Mouse (Mus musculus) spleen, postnatal 10 days (tissue): ENCODE results near the gene Gm3233.
"Not testable (repeated sequence)": the region's sequence is repeated elsewhere in the genome, so short reads cannot be mapped to it uniquely, and the experiment has no call there.

Experiments
- DNase-seq, 2 experiments: peaks; one replicate each; pipeline ENCODE4 v3.0.0; 2021 to 2022; ENCODE audit warnings: low spot score in 2 of 2

The Gm3233 gene

GRCm38 (mm10) chr10:77759582-77759981 lies at the start of gene Gm3233:
Gene Gm3233 (minus strand): TSS chr10:77759682.
- DNase-seq, result not testable (repeated sequence)

GRCm38 (mm10) chr10:77804095-77804494 lies 44.6 kb upstream of the Gm3233 start:
- DNase-seq, result no peak

GRCm38 (mm10) chr10:77798921-77799508 lies 39.5 kb upstream of the Gm3233 start, which contains the start of gene Gm19668:
Gene Gm19668 (minus strand): TSS chr10:77799133.
- DNase-seq, result no peak

DNA sequence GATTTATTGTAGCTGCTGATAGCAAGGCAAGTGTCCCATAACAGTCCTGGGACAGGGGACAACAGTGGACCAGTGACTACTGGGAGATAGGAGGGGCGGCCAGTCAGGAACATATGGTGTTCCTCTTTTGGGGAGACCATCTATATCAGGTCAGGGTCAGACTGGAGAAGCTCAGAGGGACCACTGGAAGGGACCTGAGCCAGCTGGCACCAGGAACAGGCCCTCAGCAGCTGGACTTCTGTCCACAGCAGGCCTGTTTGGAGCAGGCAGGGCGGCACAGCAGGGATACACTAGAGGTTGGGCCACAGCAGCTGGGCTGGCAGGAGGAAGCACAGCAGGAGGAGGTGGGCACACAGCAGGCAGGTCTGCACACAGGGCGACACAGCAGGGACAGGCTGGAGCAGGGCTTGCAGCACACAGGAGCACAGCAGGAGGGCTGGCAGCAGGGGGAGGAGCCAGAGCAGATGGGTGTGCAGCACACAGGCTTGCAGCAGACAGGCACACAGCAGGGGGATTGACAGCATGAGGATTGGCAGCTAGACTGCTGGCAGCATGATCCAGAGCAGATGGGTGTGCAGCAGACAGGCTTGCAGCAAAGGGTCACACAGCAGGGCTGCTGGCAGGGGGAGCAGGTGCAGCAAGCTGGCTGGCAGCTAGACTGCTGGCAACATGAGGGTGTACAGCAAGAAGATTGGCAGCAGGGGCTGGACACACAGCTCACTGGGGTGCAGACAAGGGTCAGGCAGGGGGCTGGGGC lies 38.9 kb upstream of the Gm3233 start:
- not testable (repeated sequence) for DNase-seq

GRCm38 (mm10) chr10:77797677-77798076 lies 38.2 kb upstream of the Gm3233 start:
- DNase-seq, result no peak

DNA sequence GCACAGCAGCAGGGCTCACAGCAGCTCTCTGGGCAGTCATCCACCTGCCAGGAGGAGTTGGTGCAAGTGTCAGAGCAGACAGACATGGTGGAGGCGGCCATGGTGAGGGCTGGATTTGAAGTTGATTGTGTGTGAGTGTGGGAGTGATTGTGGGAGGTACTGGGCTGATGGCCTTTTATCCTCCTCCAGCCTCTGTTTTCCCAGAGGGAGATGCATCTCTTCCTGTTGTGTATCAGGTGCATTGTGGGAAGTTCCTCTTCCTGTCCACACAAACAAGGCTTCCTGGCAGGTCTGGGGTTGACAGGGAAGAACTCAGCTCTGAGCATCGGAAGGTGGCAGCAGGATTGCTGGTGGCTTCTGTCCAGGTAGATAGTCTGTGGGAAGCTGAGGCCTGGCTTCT lies 35.5 kb upstream of the Gm3233 start, which contains the start of gene Gm9639:
TSS of gene Gm9639 (minus strand) at position 101 of the 400 bp plus-strand sequence.
- DNase-seq, result no peak

- no peak for DNase-seq
These were observed 29.1 kb upstream of the Gm3233 start for GRCm38 (mm10) chr10:77788621-77789020.

- DNase-seq, result not testable (repeated sequence)
These were observed 28.4 kb upstream of the Gm3233 start, which contains the start of gene Gm7137 for GRCm38 (mm10) chr10:77787876-77788275. Gene Gm7137 (minus strand): TSS chr10:77788200.

DNA sequence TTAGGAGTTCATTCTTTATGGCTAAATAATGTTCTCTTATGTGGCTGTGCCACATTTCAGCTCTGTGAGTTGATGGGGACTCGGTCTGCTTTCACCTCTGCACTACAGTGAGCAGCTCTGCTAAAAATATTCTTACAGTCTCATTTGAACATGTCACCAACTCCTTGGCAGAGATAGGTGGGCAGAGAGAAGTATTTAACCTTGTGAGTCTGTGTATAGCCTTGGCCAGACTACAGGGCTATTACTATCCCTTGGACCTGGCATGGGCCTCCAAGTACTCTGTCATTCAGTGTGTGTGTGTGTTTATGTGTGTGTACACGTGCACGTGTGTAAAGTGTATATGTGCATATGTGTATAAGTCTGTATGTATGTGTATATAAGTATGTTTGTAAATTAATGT lies 23.9 kb upstream of the Gm3233 start:
- DNase-seq, result not testable (repeated sequence)

DNA sequence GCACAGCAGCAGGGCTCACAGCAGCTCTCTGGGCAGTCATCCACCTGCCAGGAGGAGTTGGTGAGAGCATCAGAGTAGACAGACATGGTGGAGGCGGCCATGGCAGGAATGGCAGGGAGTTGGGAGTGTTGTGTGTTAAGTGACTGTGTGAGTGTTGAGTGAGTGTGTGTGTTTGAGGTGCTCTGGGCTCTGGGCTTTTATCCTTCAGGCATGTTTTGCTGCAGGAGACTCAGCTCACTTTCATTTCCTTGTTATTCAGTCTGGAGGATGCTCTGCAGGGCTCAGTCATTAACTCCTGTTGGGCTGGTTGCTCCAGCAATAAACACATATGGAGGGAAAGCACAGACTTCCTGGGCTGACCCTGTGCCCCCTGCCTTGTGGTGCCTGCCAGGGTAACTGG lies 23.0 kb upstream of the Gm3233 start, which contains the start of gene Gm3250:
TSS of gene Gm3250 (minus strand) at position 101 of the 400 bp plus-strand sequence.
- not testable (repeated sequence) for DNase-seq

- DNase-seq, result not testable (repeated sequence)
These were observed 17.4 kb upstream of the Gm3233 start, which contains the start of gene Gm7138 for GRCm38 (mm10) chr10:77776844-77777243. Gene Gm7138 (minus strand): TSS chr10:77776944.

DNA sequence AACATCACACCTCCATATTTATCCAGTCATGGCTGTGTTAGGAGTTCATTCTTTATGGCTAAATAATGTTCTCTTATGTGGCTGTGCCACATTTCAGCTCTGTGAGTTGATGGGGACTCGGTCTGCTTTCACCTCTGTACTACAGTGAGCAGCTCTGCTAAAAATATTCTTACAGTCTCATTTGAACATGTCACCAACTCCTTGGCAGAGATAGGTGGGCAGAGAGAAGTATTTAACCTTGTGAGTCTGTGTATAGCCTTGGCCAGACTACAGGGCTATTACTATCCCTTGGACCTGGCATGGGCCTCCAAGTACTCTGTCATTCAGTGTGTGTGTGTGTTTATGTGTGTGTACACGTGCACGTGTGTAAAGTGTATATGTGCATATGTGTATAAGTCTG lies 12.7 kb upstream of the Gm3233 start:
- not testable (repeated sequence) for DNase-seq

- DNase-seq, result not testable (repeated sequence)
These were observed 11.7 kb upstream of the Gm3233 start, which contains the start of gene Gm3238 for GRCm38 (mm10) chr10:77771225-77771624. Gene Gm3238 (minus strand): TSS chr10:77771325.

DNA sequence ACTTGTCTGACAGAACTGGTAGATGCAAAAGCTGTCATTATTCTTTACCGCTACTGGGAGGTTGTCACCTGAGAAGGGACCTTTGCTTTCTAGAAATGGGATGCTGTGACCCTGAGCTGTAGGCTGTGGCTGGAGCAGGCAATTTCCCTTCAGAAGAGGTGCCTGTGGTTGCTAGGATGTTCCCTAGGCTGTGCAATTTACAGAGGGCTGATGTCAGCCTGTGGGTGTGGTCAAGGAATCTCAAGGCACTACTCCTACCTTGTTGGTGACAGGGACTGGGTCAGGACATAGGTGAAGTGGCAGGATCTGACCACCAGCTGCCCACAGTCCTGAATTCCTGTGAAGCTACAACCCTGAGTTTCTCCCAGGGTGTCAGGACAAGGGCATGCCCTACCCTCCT lies 10.2 kb upstream of the Gm3233 start:
- no peak for DNase-seq

- no peak for DNase-seq
These were observed 6.0 kb downstream of the Gm3233 start for GRCm38 (mm10) chr10:77753448-77753847.

GRCm38 (mm10) chr10:77752312-77752711 lies 7.2 kb downstream of the Gm3233 start:
- DNase-seq, result not testable (repeated sequence)

DNA sequence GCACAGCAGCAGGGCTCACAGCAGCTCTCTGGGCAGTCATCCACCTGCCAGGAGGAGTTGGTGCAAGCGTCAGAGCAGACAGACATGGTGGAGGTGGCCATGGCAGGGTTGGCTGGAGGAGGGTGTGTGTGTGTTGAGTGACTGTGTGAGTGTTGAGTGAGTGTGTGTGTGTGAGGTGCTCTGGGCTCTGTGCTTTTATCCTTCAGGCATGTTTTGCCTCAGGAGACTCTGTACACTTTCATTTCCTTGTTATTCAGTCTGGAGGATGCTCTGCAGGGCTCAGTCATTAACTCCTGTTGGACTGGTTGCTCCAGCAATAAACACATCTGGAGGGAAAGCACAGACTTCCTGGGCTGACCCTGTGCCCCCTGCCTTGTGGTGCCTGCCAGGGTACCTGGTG lies 8.2 kb downstream of the Gm3233 start, which contains the start of gene Gm9736:
TSS of gene Gm9736 (minus strand) at position 101 of the 400 bp plus-strand sequence.
- DNase-seq, result not testable (repeated sequence)

DNA sequence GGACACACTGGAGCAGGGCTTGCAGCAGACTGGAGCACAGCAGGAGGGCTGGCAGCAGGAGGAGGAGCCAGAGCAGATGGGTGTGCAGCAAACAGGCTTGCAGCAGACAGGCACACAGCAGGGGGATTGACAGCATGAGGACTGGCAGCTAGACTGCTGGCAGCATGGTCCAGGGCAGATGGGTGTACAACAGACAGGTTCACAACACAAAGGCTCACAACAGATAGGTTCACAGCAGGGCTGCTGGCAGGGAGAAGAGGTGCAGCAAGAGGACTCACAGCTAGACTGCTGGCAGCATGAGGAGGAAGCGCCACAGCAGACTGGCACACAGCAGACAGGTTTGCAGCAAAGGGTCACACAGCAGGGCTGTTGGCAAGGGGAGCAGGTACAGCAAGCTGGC lies 8.8 kb downstream of the Gm3233 start:
- not testable (repeated sequence) for DNase-seq

DNA sequence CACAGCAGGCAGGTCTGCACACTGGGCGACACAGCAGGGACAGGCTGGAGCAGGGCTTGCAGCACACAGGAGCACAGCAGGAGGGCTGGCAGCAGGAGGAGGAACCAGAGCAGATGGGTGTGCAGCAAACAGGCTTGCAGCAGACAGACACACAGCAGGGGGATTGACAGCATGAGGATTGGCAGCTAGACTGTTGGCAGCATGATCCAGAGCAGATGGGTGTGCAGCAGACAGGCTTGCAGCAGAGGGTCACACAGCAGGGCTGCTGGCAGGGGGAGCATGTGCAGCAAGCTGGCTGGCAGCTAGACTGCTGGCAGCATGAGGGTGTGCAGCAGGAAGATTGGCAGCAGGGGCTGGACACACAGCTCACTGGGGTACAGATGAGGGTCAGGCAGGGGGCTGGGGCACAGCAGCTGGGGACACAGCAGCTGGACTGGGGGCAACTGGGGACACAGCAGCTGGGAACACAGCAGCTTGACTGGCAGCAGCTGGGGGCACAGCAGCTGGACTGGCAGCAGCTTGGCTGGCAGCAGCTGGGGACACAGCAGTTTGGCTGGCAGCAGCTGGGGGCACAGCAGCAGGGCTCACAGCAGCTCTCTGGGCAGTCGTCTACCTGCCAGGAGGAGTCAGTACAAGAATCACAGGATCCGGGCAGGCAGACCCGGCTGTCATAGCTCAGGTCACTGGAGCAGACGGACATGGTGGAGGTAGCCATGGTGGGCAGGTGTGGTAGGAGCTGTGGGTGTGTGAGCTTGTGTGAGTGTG lies 17.4 kb downstream of the Gm3233 start, which contains the start of gene Gm18596:
TSS of gene Gm18596 (minus strand) at position 715 of the 765 bp plus-strand sequence.
- DNase-seq, result not testable (repeated sequence)

- DNase-seq, result no peak
These were observed 20.6 kb downstream of the Gm3233 start for GRCm38 (mm10) chr10:77738929-77739328.

GRCm38 (mm10) chr10:77735928-77736327 lies 23.6 kb downstream of the Gm3233 start:
- no peak for DNase-seq

- DNase-seq, result peak in 1 of 2 experiments; percentile 38
These were observed 30.2 kb downstream of the Gm3233 start for GRCm38 (mm10) chr10:77729241-77729640.
